Mouse (Mus musculus): ENCODE measurements at regions not wholly inside any gene's neighbourhood (a gene's known extent, or its start where the extent isn't known, plus 50 kb on each side); places are given as distances from the start of the nearest gene placed in this dataset.

DNA sequence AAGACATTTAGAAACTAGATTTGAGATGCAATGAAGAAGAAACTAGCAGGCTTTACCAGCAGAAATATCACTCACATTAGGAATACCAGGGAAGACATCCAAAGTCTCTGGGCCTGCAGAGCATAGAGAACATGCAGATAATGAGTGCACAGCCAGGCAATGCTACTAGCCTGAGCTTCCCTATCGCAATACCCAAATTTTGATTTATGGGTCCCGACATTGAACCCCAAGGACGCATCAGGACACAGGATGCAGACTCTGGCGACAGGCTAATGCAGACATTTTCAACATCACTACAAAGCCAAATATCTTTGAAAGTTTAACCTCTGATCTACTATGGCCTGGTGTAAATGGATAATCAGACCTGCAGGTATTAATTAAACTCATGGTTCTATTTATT is 273.1 kb upstream of the Arid1b start:
- Histone ChIP-seq H3K27me3 (ENCODE audit: insufficient read depth, low read length) (no peaks in the 10 kb centered on the region), H3K36me3 (ENCODE audit: insufficient read depth, low read length) (no peaks in the 10 kb centered on the region), H3K4me1 (ENCODE audit: insufficient read depth, low read length) (no peaks in the 10 kb centered on the region), H3K27ac (ENCODE audit: low read depth, low read length) (no peak overlapping the region), H3K9ac (replicated peaks; ENCODE audit: low read length, poor library complexity, severe bottlenecking) (no peak overlapping the region), H3K4me2 (ENCODE audit: low read depth, low read length, poor library complexity, severe bottlenecking) (no peak overlapping the region), H3K4me3 (ENCODE audit: low read depth, low read length) (no peak overlapping the region), H3K9me3 (ENCODE audit: low read length) (no peaks in the 10 kb centered on the region)
- WGBS, result 93% methylated on average over 4 of the region's 4 CpGs
- DNase-seq (ENCODE audit: low spot score) (no peak), ATAC-seq (ENCODE audit: low FRiP score) (no peak)
- TF ChIP-seq CTCF (IDR thresholded peaks at IDR 0.05), result no peak

DNA sequence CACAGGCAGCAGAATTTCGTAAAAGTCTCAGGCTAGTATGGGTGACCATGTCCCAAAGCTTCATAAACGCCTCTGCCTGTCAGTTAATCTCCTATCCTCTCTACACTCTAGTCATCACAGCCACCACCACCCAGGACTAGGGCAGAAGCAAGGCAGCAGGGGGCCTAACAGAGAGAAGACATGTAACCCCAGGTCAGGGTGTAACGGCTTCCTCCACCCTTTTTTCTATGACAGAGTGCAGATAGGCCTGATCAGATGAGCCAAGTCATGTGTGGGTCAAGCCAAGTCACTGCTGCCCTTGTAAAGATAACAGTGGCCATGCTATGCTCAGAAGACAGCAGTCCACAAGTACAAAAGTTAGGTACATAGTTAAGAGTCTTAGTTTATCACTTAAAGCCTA is 270.1 kb upstream of the Arid1b start:
- Histone ChIP-seq H3K4me3 (ENCODE audit: low read depth, low read length) (no peak overlapping the region), H3K27ac (ENCODE audit: low read depth, low read length) (no peak overlapping the region), H3K9me3 (ENCODE audit: low read length) (no peaks in the 10 kb centered on the region), H3K4me1 (ENCODE audit: insufficient read depth, low read length) (no peaks in the 10 kb centered on the region), H3K9ac (replicated peaks; ENCODE audit: low read length, poor library complexity, severe bottlenecking) (no peak overlapping the region), H3K36me3 (ENCODE audit: insufficient read depth, low read length) (no peaks in the 10 kb centered on the region), H3K27me3 (ENCODE audit: insufficient read depth, low read length) (no peaks in the 10 kb centered on the region), H3K4me2 (ENCODE audit: low read depth, low read length, poor library complexity, severe bottlenecking) (no peak overlapping the region)
- ATAC-seq (ENCODE audit: low FRiP score), result no peak
- TF ChIP-seq CTCF (IDR thresholded peaks at IDR 0.05), result no peak
- 89% methylated on average over 3 of the region's 3 CpGs for WGBS
- no peak for DNase-seq (ENCODE audit: low spot score)

GRCm38 (mm10) chr17:4726331-4726741 is 267.8 kb upstream of the Arid1b start:
- Histone ChIP-seq H3K4me2 (ENCODE audit: low read depth, low read length, poor library complexity, severe bottlenecking) (no peak overlapping the region; the same call in 1 of the 2 replicates), H3K27ac (ENCODE audit: low read depth, low read length) (no peak overlapping the region), H3K4me1 (ENCODE audit: insufficient read depth, low read length) (no peaks in the 10 kb centered on the region), H3K9ac (replicated peaks; ENCODE audit: low read length, poor library complexity, severe bottlenecking) (no peak overlapping the region), H3K4me3 (ENCODE audit: low read depth, low read length) (no peak overlapping the region), H3K9me3 (ENCODE audit: low read length) (no peaks in the 10 kb centered on the region), H3K27me3 (ENCODE audit: insufficient read depth, low read length) (no peaks in the 10 kb centered on the region), H3K36me3 (ENCODE audit: insufficient read depth, low read length) (no peaks in the 10 kb centered on the region)
- 59% methylated on average over 12 of the region's 12 CpGs for WGBS
- no peak for TF ChIP-seq CTCF (IDR thresholded peaks at IDR 0.05)
- peak; percentile 17 for DNase-seq (ENCODE audit: low spot score)
- ATAC-seq (ENCODE audit: low FRiP score), result 0 out of 2 replicates have a peak, but pooled peaks have one; percentile 31

DNA sequence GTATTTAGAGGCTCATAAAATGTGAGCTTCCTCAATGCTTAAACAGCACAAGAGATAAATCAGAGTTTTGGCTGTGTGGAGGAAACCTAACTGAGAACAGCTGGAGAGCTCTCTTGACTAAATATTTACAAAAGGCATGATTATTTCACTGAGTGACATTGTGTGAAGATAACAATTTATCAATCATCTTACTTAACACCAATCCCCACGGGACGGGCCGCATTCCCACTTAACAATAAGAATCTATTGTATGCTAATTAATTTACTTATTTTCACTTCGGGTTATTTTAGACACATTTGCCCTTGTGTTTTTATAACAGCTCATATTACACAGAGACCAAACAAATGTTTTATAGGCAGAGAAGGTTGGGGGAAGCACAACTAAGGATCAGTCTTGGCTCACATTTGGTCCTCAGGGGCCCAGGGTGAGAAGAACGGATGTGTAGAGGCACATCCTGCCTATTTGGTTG is 259.7 kb upstream of the Arid1b start:
- no peak for TF ChIP-seq CTCF (IDR thresholded peaks at IDR 0.05)
- ATAC-seq (ENCODE audit: low FRiP score), result no peak

DNA sequence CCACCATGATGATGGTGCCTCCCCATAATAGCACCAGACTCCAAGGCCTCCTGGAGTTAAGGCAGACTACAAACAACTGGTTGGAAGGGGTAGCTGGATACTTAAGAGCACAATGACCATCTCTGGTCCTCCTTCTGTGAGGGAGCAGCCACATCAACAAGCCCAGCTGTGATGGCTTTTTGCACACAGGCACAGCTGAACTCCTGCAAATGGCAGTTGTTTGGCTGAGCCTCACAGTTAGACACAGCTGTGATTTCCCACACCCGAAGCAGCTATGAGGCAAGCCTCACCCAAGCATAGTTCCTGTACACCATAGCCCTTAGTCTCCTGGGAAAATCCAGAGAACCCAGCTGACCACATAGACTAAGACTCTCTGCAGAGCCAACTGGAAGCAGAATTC is 258.9 kb upstream of the Arid1b start:
- H3K27ac ChIP-seq (ENCODE audit: low read depth, low read length), result no peak overlapping the region
- H3K9me3 ChIP-seq (ENCODE audit: low read length), result no peaks in the 10 kb centered on the region
- H3K4me2 ChIP-seq (ENCODE audit: low read depth, low read length, poor library complexity, severe bottlenecking), result no peak overlapping the region
- no peak overlapping the region for H3K9ac ChIP-seq (replicated peaks; ENCODE audit: low read length, poor library complexity, severe bottlenecking)
- H3K4me1 ChIP-seq (ENCODE audit: insufficient read depth, low read length), result no peaks in the 10 kb centered on the region
- TF ChIP-seq CTCF (IDR thresholded peaks at IDR 0.05), result no peak
- 71% methylated on average over 1 of the region's 1 CpGs for WGBS
- DNase-seq (ENCODE audit: low spot score) (no peak), ATAC-seq (ENCODE audit: low FRiP score) (no peak)
- H3K27me3 ChIP-seq (ENCODE audit: insufficient read depth, low read length), result no peaks in the 10 kb centered on the region
- H3K4me3 ChIP-seq (ENCODE audit: low read depth, low read length), result no peak overlapping the region
- H3K36me3 ChIP-seq (ENCODE audit: insufficient read depth, low read length), result no peaks in the 10 kb centered on the region

More for the DNA sequence above, 259.7 kb upstream of the Arid1b start:
- WGBS, result 80% methylated on average over 5 of the region's 5 CpGs
- DNase-seq (ENCODE audit: low spot score), result no peak
- H3K27ac ChIP-seq (ENCODE audit: low read depth, low read length), result no peak overlapping the region
- H3K36me3 ChIP-seq (ENCODE audit: insufficient read depth, low read length), result no peaks in the 10 kb centered on the region
- no peak overlapping the region for H3K4me3 ChIP-seq (ENCODE audit: low read depth, low read length)
- H3K9me3 ChIP-seq (ENCODE audit: low read length), result no peaks in the 10 kb centered on the region
- H3K9ac ChIP-seq (replicated peaks; ENCODE audit: low read length, poor library complexity, severe bottlenecking), result no peak overlapping the region
- H3K27me3 ChIP-seq (ENCODE audit: insufficient read depth, low read length), result no peaks in the 10 kb centered on the region
- no peaks in the 10 kb centered on the region for H3K4me1 ChIP-seq (ENCODE audit: insufficient read depth, low read length)
- H3K4me2 ChIP-seq (ENCODE audit: low read depth, low read length, poor library complexity, severe bottlenecking), result no peak overlapping the region

- H3K4me1 ChIP-seq (ENCODE audit: insufficient read depth, low read length), result no peaks in the 10 kb centered on the region
- 94% methylated on average over 3 of the region's 3 CpGs for WGBS
- DNase-seq (ENCODE audit: low spot score), result no peak
- no peak overlapping the region for H3K9ac ChIP-seq (replicated peaks; ENCODE audit: low read length, poor library complexity, severe bottlenecking)
- no peaks in the 10 kb centered on the region for H3K36me3 ChIP-seq (ENCODE audit: insufficient read depth, low read length)
- no peak overlapping the region for H3K27ac ChIP-seq (ENCODE audit: low read depth, low read length)
- TF ChIP-seq CTCF (IDR thresholded peaks at IDR 0.05), result no peak
- H3K4me2 ChIP-seq (ENCODE audit: low read depth, low read length, poor library complexity, severe bottlenecking), result no peak overlapping the region
- H3K9me3 ChIP-seq (ENCODE audit: low read length), result no peaks in the 10 kb centered on the region
- no peak for ATAC-seq (ENCODE audit: low FRiP score)
- no peak overlapping the region for H3K4me3 ChIP-seq (ENCODE audit: low read depth, low read length)
- H3K27me3 ChIP-seq (ENCODE audit: insufficient read depth, low read length), result no peaks in the 10 kb centered on the region
Observed at GRCm38 (mm10) chr17:4736689-4737088, 257.4 kb upstream of the Arid1b start.
